Mouse (Mus musculus): ENCODE results near the gene Mid1.
"Not testable (repeated sequence)": the region's sequence is repeated elsewhere in the genome, so short reads cannot be mapped to it uniquely, and the experiment has no call there.

DNA sequence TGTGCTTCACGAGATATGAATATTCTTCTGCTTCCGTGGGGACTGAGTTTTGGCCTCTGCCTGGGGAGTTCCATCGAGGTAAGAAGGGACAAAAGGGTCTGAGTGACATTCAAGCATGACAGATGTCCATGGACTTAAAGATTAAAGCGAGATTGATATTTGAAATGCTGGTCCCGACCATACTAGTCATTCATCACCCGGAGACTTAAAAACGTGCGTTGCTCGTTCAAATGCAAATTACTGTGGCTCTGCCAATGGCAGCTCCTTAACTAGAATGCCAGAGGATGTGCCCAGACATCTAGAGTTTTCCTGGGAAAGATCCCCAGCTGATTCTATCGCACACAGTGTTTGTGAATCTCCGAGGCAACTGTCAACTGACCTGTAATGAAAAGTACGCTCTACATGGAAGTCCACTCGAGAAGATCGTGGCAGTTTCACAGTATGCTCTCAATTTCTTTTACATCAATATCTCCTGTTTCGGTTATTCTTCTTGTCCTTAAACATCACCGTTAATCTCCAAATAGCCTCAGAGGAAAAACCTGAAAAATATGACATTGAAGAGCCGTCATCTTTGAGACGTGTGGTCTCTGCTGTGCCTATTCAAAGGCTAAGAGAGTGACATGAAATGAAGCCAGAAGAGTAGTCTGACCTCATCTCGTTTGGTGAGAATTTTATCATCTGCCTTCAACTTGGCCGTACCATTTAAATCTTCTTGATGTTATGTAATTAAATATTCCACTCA lies 294.6 kb downstream of the Mid1 start:
- not testable (repeated sequence) for TF ChIP-seq CTCF (IDR thresholded peaks at IDR 0.05; ENCODE audit: low read depth, low read length); GATA1 (IDR thresholded peaks at IDR 0.05; ENCODE audit: borderline replicate concordance, low read length); POLR2AphosphoS5 (IDR thresholded peaks at IDR 0.05; ENCODE audit: insufficient replicate concordance, low read depth, low read length)
